Mouse (Mus musculus): ENCODE results near the gene Camk1d. TPM values are rescaled to one million over a fixed set of nuclear protein-coding genes. Genes with fewer than 3 reads are reported as not detected.
"Not testable (repeated sequence)": the region's sequence is repeated elsewhere in the genome, so short reads cannot be mapped to it uniquely, and the experiment has no call there.

The Camk1d gene
- total RNA-seq, 2 experiments from 2014 or later, result 4.3 to 7.5 TPM

DNA sequence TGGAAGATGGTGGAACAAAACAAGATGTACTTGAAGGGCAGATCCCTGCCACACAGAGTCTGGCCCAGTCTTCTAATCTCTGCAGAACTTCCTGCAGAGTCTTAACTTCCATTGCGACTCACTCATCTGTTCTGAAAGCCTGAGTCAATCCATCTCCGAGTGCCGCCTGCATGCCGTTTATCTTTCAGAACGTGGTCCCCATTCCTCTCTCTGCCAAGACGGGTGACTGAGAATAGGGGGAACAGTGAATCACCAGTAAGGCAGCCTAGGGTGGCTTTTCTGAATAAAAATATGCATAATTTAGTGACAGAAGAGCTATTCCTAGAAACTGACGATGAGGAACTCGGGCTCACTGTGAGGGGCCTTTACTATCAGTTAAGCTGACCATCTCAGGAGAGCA, 284.4 kb downstream of the Camk1d start:
- intact Hi-C loops (cut with DNase I), result no loop called here
- DNase-seq, result no peak

DNA sequence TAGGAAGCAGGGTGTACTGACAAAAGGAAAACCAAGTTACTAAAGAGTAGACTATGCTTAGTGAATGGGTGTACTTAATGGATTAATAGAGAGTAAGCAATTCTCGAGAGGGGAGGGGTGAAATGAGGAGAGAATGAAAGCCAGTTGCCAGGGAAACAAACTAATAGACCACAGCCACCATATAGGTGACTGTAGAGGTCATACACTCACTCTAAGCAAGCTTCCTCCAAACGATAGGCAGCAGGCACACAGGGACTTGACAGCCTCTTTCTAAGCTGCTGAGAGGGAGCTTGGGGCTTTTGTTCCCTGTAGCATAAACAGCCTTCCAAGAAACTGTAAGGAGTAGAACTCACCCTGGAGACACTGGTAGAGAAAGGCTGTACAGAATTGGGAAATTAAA, 288.2 kb downstream of the Camk1d start:
- no peak for DNase-seq
- intact Hi-C loops (cut with DNase I), result no loop called here

DNA sequence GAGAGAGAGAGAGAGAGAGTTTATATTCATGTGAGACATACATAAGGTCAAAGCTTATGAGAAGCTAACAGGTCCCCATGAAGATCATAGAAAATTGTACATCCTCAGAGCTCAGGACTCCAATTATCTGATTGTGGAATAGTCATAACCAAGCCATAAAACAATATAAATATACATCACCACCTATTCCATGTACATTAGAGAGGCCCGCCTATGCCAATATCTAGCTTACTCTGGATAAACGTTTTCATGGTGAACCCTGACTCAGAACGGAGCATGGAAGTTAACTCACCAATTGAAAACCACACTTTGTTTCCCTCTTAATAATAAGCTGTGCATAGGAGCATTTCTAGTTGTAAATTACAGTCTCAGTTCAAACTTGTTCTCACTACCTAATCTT, 288.7 kb downstream of the Camk1d start:
- no peak for DNase-seq
- intact Hi-C loops (cut with DNase I), result no loop called here

DNA sequence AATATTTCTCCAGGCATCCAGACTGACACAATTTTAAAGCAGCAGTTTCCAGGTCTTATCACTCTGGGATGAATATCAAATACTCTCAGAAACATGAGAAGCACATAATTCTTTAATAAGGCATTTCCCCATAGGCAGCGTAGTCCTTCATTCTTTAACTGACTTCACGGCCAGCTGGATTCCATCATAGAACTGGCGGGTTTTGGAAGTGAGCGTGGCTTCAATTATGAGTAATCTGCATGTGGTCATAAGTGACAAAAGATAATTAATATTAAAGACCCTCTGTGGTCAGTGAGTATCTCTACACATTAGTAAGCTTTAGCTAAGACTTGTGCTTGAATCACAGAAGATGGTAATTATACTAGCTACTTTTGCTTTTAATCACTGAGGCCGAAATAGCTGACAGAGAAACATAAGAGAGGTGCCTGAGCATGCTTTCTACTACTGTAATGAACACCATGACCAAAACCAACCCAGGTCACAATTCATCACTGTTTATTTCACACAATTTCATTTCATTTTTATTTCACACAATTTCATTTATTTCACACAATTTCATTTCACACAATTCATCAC, 293.6 kb downstream of the Camk1d start:
- intact Hi-C loops (cut with DNase I), result no loop called here
- DNase-seq, result peak; percentile 16 to 24

DNA sequence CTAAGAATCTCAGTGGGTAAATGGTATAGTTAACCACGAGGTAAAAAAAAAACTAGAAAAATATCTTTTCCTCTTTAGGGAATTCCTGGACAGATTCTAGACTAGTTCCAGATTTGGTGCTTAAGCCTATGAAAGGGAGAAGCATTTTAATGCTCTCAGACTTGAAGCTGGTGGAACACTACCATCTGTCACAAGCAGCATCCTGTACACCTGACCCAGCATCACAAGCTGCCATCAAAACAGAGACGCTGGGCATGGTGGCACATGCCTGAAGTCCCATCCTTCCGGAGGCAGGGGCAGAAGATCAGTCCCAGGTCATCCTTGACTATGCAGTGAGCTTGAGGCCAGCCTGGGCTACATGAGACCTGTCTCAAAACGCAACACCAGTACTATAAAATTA, 295.5 kb downstream of the Camk1d start:
- DNase-seq, result no peak
- intact Hi-C loops (cut with DNase I), result no loop called here

DNA sequence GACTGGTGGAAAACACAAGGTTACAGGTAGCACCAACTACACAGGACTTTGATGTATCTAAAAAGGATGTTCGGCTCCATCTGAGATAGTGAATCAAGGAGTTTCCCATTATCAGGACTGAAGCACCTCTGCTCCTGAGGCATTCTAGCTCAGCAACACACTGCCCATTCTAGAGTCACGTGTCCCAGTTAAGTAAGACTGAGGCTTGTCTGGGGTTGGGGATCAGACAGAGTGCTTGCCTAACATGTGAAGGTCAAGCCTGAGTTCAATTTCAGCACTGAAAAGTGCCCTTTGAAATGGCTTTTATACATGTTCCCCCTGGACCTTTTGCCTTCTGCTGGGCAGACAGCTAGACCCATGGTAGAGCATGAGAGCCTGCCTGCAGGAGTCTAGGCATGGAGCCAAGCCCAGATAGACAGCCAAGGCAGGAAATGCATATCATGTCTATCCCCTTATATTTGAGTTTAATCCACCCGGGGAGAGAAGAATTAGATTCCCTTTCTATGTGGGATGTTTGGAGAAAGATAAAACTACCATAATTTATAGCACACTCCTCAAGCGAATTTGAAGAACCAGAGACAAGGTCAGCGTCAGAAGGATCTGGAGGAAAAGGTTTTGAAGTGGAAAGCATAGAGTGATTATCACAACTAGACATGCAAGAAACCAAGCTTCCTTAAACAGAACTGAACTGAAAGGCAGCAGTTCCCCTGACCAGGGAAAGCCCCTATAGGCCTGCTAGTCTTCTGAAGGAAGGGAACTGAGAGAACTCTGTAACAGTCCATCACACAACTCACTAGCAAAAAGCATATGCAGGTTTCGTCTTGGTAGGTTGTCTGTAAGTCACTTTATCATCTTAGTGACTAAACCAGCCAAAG, 296.9 kb downstream of the Camk1d start:
- DNase-seq, result peak; percentile 36 to 41
- intact Hi-C loops (cut with DNase I), result no loop called here

DNA sequence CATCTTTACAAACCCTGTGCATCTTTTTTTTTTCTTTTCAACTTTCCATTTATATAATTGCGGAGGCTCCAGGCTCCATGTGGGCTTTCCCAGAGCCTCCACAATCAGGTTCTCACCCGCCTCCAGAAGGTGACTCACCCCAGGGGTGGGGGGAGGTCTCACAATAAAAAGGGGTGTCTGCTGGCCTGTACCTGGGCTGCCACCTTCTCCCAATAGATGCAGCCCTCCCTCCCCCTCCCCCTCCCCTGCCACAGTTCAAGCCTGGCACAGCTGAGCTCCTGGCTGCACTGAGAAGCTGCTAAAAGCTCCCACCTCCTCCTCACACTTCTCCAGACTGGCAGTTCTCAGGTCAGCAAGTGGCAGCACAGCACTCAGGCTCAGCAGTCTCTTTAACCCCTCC, 302.5 kb downstream of the Camk1d start:
- intact Hi-C loops (cut with DNase I), result no loop called here
- DNase-seq, result no peak

DNA sequence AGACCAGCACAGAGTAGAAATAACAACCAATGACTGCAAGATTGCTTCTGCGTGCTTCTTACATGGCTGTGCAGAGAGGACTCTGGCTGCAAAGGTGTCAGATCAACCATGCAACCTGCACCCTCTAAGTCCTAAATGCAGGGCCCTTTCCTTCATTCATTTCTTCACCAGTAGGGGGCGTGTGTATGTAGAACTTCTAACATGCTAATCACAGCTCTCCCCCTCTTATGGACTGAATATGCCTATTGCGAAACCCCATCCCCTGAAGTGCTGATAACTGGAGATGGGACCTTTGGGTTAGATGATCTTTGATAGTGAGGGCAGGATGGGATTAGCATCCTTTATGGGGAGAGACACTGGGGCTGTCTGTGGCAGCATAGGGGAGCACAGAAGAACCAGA, 310.5 kb downstream of the Camk1d start:
- intact Hi-C loops (cut with DNase I), result loop anchor here (2.0 kb wide), 1 partner anchor 367 kb away; no protein-coding TSS in a partner anchor
- peak in 1 of 2 experiments; percentile 35 for DNase-seq

DNA sequence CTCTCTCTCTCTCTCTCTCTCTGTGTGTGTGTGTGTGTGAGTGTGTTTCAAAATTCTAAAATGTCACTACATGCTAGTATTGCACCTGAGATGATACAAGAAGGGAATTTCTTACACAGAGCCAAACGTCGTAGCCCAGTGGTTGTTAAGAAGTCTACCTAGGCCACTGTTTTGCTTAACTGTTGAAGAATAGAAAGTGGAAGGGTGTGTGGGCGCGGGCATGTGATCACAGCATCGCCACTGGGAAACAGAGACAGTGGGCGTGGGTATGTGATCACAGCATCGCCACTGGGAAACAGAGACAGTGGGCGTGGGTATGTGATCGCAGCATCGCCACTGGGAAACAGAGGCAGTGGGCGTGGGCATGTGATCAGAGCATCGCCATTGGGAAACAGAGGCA, 312.3 kb downstream of the Camk1d start:
- no peak for DNase-seq
- intact Hi-C loops (cut with DNase I), result no loop called here

DNA sequence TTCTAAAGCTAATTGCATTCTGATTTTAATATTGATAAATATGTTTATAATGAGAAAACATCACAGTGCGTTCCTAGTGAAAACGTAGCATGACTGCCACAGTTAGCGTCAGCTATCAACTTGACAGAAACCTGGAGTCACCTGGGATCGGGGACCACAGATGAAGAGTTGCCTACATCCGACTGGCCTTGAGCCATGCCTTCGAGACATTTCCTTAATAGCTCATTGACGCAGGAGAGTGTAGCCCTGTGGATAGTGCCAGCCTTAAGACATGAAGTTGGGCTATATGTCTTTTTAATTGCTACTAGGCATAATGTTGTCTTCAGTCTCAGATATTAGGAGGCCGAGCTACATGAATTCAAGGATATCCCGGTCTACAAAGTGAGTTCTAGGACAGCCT, 315.8 kb downstream of the Camk1d start:
- intact Hi-C loops (cut with DNase I), result no loop called here
- DNase-seq, result no peak

DNA sequence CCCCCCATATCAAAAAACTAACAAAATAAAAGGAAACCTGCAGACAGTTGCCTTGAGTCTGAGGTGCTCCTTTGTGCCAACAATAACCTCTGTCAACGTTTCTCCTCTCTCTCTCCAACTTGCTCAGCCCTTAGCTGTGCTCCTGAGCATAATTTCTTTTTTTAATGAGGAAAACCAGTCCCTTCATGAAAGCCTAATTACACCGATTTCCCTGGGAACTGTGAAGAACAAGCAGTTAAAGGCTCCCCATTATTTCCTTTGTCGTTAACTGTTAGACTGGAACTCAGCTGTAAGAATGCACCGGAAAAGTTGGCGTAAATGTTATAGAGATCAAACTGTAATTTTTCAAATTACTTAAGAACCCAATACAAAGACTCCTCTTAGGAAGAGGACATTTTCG, 316.3 kb downstream of the Camk1d start:
- no peak for DNase-seq
- intact Hi-C loops (cut with DNase I), result no loop called here

DNA sequence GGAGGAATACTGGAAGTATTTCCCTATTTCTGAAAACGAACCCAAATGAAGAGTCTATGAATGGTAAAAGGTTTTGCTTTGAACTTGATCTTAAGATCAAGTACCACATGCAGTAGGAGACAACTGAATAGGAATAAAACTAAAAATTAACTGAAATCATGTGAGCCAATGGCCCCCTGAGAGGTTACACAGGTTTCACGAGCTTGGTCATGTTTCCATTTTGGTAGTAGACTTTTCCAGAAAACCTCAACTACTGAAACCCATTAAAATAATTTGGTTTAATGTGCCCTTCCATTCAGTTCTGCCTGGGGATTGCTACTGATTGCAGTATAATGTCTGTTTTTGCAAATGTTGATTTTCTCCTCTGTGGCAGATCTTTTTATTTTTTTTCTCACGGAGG, 316.8 kb downstream of the Camk1d start:
- intact Hi-C loops (cut with DNase I), result loop anchor here (2.0 kb wide), 1 partner anchor 307 kb away; no protein-coding TSS in a partner anchor
- DNase-seq, result no peak

DNA sequence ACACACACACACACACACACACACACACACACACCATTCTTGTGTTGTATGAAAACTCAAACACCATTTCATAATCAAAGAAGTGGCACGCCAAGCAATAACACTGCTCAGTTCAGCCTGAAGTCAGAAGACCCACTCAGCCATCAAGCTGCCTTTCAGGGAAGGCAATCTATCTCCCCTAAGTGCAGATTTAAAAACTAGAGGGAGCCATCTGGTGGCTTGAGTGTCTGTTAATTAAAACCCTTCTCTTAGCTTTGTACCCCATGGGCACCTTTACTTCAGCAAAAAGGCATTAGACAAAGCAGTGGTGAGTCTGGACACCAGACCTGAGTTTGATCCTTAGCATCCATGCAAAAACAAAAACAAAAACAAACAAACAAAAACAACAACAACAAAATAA, 317.9 kb downstream of the Camk1d start:
- peak; percentile 10 to 23 for DNase-seq

DNA sequence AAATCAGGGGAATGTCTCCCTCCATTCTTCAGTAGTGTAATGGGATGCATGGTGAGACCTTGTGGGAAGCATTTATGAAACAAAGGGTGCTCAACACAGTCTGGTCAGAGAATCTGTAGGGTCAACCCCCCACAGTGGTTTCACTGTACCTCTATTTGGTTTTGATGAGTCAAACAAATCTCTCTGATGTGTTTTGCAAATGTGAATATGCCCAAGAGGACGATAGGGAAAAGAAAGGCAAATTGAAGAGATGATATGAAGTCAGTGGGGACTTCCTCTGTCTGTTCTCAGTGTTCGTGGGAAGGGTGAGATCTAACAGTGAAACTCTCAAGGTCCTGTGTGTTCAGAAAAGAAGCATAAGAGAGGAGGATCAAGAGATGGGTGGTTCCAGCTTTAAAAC, 318.4 kb downstream of the Camk1d start:
- DNase-seq, result no peak
- intact Hi-C loops (cut with DNase I), result loop anchor here (2.0 kb wide), 1 partner anchor 305 kb away; no protein-coding TSS in a partner anchor

More for the DNA sequence above, 317.9 kb downstream of the Camk1d start:
- intact Hi-C loops (cut with DNase I), result loop anchor here (2.0 kb wide), 1 partner anchor 306 kb away; no protein-coding TSS in a partner anchor

DNA sequence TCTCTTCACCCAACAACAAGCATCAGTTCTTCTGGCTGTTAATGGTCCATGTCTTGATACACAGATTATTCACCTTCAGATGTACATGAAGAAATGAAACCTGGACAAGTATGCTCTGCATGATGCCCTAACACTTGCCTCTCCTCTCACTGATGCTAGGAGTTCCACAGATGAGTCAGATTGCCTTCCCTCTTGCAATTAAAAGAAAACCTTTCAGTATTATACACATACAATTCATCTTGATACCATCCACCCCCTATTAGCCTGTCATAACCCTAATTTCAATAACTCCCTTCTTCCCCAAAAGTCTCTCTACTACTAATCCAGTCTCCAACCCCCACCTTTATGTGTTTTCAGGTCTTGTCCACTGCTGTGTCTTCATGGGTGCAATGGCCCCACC, 321.4 kb downstream of the Camk1d start:
- intact Hi-C loops (cut with DNase I), result no loop called here
- no peak for DNase-seq

DNA sequence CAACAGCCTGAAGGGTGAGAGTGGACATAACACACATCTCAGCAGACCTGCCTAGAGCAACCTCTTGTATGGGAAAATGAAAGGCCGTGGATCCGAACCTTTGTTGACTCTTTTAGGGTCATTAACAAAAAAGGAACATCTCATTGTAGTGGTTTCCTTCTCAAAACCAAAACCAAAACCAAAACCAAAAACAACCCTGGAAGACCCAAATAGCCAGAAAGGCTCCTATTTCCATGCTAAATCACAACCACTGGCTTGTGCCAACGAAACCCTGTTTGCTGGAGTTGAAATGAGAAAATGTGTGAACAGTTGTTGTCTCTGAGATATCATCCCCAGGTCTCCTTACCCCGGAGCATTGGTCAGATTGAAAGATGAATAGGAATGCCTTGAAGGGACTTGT, 321.8 kb downstream of the Camk1d start:
- no peak for DNase-seq
- intact Hi-C loops (cut with DNase I), result no loop called here

DNA sequence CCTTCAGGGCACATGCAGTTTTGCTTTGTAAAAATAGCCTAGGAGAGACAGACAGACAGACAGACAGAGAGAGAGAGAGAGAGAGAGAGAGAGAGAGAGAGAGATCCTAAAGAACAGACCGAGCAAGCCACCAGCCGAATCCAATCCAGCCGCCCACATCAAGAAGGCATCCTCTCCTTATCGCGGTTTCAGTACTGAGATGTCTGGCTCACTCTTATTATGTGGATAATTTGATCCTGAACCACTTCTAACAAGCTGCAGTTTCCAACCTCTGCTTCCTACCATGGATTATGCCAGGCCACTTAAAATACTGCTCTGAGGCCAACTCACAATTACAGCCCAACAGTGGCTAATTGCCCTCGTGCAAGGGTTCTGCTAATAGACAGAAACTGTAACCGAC, 325.9 kb downstream of the Camk1d start:
- intact Hi-C loops (cut with DNase I), result no loop called here
- no peak for DNase-seq

DNA sequence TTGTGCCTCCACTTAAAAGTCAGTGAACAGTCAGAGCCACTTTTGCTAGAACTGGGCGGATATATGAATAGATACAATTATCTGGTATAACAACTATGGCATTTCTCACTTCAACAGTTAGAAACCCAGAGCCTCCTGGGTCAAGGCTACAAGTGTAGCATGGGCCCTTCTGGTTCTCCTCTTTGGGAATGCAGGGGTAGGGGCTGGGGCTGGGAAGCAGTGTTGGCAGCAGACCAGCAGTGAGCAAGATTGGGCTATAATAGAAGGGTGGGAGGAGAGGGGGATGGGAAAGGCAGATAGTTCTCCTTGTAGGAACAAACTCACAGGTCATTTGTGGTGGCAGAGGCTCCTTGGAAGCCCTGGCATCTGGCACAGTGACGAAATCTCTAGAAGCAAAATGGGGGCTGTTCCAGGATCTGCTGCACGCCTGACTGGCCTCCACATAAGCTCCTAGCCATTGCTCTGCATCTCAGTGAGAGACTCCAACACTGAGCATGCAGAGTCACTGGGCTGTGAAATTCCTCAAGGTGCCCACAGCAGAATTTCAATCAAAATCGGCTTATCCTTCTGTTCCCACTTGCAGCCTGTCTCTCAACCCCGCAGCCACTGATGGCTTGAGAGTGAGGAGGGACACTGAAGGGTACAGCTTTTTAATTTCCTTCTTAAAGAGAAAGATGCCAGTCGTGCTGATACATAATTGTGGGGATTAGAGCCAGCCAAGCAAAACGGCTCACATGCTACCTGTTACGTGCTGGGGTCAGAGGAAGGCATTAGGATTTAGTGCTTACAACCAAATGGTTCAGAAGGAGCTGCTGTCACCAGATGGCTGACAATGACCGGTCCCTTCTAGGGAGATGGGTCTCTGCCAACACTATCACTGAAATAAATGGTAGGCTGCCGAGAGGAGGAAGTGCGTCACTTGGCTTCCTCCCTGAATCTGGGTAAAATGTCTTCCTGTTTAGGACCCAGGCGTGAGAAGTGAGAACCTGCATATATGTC, 332.3 kb downstream of the Camk1d start:
- DNase-seq, result peak; percentile 11 to 12
- intact Hi-C loops (cut with DNase I), result no loop called here

DNA sequence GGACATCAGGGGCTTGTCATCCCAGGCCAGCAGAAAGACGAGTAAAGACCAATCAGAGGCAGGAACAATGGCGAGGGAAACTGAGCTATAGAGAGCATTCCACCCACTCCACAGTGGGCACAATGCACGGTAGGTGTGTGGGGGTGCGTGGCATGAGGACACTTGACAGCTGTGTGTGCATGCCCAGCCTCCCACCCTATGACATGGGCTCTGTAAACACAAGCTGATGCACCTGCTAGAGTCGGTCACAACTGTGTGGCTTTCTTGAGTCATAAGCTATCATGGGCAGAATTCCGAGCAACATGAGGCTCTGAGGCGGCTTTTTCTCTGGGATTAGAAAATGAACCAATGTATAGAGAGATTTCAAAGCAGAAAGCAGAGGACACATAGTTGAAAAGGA, 333.3 kb downstream of the Camk1d start:
- no peak for DNase-seq
- intact Hi-C loops (cut with DNase I), result no loop called here

DNA sequence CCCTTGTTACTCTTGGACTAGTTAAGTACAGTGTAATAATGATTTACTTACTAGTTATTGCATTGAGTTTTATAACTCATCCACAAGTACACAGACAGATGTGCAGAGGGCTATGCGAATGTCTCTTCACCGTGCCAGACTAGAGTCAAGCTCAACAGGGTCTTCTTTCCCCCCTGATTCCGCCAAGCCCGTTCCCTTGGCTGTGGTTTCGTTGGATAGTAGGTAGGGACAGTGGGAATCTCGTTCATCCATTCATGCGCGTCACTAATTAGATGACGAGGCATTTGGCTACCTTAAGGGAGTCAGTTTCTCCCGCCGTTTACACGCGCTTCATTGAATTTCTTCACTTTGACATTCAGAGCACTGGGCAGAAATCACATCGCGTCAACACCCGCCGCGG, 335.4 kb downstream of the Camk1d start:
- DNase-seq; intact Hi-C loops (cut with DNase I): not testable (repeated sequence)
